Mouse (Mus musculus): ENCODE measurements at regions not wholly inside any gene's neighbourhood (a gene's known extent, or its start where the extent isn't known, plus 50 kb on each side); places are given as distances from the start of the nearest gene placed in this dataset.

DNA sequence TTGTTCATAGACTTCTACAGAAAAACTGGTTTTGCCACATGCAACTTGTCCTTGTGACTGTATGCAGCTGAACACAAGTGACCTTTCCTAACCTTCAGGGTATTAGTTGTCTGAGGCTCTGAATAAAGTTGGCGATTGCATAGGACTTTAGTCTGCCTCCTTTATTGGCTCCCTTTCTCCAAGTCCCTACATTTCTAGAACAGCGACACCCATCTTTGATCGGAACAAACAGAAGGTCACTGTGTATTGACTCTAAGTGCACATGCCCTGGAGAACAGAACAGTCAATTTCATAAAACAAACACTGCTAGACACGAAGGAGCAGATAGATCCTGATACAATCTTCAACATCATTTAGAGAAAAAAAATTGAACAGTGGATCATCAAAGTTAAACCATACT, 60.2 kb upstream of the Rbms3 start:
- TF ChIP-seq TAL1 (IDR thresholded peaks at IDR 0.05; ENCODE audit: low read length) (no peak), GATA1 (IDR thresholded peaks at IDR 0.05; ENCODE audit: low read length) (no peak)

All from erythroblast, embryonic 14.5 days (primary cell).